Mouse (Mus musculus): ENCODE measurements around the gene Ifi27l2a.

DNA sequence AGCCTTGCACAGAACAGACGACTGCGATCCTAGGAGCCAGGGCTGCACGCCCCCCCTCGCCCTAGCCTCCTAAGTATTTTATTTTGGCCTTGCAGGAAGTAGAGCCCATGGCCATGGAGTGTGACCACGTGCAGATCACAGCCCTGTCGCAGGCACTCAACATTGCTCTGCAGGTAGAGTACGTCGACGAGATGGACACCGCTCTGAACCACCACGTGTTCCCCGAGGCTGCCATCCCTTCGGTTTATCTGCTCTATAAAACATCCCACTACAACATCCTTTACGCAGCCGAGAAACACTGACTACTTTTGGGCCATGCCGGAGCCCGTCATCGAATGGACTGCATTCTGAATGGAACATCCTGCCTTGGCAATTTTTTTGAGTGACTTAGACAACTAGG, 39.3 kb downstream of the Ifi27l2a start:
- TF ChIP-seq CTCF (IDR thresholded peaks at IDR 0.05; ENCODE audit: extremely low read depth, insufficient read depth, low read length) (no peak), POLR2A (IDR thresholded peaks at IDR 0.05; ENCODE audit: extremely low read depth, insufficient read depth, low read length) (no peak)

Measured in cortical plate, adult 2 months (tissue).